Mouse (Mus musculus): Measurements from ENCODE around the gene Mien1.

Mien1 gene

DNA sequence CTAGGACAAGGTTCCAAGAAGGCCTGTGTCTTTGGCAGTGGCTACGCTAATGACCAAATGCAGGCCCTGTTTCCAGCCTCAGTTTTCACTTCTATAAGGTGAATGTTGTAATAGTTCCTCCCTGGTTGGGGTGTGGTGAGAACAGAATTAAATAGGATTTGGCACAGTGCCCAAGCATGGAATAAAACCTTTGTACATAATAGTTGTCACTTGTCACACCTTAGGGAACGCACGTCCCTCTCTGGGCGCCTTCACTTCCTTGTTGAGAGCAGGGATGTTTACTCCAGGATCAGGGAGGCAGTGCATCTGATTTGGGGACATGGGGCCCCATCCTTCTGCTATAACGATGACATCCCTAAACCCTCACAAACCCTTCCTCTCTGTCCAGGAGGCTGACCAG is 10.4 kb downstream of the Mien1 start:
- DNase-seq (ENCODE audit: low spot score in 2 of 2): no peak

DNA sequence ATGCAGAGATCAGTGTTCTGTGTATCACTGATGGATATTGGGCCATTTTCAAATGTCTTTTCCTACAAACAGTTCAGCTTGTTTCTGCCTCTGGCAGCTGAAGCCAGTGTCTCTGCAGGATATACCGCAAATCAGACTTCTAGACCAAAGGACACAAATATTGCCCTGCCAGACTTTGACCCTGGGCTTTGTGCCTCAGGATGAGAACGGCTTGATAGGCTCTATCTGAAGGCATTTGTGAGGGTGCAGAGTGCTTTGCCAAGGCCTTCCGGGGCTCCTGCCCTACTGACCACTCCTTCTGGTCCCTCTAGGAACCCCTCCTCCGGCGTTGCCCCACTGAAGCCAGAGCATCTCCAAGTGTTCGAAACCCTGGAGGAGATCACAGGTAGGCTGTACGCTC is 12.2 kb downstream of the Mien1 start:
- DNase-seq (ENCODE audit: low spot score in 2 of 2): no peak

DNA sequence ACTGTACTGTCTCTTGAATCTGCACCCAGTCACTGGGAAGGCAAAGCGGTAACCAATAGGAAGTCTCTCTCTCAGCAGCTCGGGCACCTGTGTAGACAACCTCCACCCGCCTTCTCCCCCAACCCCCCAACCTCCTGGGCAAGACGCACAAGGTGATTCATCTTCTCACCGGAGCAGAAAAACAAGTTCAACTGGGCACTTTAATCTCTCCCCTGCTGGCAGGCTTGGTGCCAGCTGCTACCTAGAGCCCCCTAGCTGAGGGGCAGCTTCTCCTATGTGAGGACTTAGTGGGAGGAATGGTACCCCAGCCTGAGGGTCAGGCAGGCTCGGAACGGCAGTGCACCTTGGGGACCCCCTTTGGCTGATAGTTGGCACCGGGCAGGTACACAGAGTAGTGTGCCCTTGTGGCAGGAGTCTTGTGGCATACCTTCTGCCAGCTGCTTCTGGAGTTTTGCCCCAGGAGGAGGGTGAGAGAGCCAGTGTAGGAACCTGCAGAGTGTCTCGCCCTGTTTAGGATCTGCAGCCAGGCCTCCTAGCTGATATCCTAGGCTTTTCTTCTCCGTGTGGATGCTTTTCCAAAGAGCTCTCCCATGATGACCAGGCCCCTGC is 19.7 kb downstream of the Mien1 start:
- peak in 1 of 2 experiments; percentile 52 for DNase-seq (ENCODE audit: low spot score in 2 of 2)

DNA sequence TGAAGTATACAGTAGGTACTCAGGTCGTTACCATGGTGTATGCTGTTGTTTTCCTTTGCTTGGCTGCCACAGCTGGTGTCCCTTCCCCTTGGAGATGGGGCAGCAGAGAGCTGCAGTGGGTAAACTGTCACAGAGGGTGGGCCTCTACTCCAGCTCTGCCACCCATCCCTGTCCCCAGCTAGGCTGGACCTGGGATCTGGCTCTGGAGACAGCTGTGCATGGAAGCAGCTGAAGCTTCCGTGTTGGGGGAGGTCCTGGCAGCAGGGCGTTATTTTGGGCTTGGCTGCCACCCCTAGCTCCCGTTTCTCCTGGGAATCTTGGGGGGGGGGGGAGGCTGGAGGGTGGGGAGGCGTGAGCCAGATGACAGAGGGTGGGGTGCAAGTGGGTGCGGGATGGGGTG is 20.5 kb downstream of the Mien1 start:
- DNase-seq (ENCODE audit: low spot score in 2 of 2): no peak

- DNase-seq (ENCODE audit: low spot score in 2 of 2): no peak
Measured at GRCm38 (mm10) chr11:98417074-98417473, 21.7 kb downstream of the Mien1 start.

DNA sequence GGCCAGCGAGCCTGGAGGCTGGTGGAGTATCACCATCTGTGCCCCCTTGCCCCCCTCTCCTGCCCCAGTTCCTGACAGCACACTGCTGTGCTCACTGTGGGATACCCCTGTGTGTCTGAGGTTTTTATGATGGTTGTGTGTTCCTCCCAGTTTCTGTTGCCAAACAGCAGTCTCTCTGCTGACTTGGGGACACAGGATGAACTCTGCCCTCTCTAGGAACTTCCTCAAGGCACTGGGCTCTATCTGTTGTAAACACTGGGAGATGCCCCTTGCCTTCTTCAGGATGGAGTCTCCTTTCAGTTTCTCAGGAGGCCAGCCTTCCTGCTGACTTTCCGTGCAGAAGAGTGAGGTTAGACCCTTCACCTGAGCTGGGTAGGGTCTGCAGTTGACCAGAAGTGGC is 24.6 kb downstream of the Mien1 start:
- DNase-seq (ENCODE audit: low spot score in 2 of 2): no peak

DNA sequence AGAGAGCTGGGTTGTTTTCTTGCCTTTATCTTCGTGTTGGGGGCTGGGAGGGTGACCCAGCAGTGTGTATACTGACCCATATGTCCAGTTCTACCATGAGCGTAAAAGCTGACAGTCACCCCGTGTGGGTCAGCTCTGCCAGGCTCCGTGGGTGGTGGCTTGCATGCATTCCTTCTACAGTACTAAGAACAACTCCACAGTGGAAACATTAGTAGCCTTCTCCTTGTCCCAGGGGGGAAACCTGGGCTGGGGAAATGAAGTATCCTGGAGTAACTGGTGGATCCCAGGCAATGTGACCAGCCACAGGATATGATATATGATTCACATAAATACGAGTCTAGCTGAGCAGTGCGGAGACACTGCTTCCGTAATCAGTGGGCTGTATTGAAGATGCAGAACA is 25.1 kb downstream of the Mien1 start:
- no peak for DNase-seq (ENCODE audit: low spot score in 2 of 2)

GRCm38 (mm10) chr11:98412797-98413301 is 25.9 kb downstream of the Mien1 start:
- peak in 1 of 2 experiments; percentile 42 for DNase-seq (ENCODE audit: low spot score in 2 of 2)

DNA sequence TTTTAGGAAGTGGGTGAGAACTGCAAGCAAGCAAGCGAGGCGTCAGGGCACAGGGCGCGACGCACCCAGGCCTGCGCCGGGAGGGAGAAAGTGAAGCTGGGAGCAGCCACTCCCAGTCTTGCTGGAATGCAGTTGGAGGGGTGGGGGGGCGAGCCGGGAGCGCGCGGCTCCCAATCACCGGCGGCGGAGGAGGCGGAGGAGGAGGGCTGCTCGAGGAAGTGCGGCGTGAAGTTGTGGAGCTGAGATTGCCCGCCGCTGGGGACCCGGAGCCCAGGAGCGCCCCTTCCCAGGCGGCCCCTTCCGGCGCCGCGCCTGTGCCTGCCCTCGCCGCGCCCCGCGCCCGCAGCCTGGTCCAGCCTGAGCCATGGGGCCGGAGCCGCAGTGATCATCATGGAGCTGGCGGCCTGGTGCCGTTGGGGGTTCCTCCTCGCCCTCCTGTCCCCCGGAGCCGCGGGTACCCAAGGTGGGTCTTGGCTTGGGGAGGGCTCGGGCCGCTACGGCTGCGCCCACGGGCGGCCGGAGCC is 26.5 kb downstream of the Mien1 start, which contains the start of gene Erbb2:
Gene Erbb2, plus strand, starts transcription at position 198 of the 524 bp plus-strand sequence.
- DNase-seq (ENCODE audit: low spot score in 2 of 2): peak; percentile 79 to 82

DNA sequence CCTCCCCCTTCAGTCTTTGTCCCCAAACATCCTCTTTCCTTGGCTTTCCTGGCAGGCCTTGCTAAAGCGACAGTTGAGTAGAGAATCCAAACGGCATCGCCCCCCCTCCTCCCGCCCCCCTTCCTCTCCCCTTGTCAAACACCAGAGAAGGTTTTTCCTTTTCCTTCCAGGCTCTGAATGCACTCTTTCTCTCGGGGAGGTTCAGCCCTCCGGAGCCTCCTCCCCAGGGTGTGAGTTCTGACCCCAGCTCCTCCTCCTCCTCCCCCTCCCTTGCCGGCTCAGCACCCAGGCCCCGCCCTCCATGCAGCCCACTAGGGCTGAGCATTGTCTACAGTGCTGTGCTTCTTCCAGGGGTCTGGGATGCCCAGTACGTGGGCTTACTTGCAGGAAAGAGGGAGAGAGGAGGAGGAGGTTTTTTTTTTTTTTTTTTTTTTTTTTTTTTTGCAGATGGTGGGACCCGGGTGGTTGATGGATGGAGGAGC is 29.4 kb downstream of the Mien1 start:
- DNase-seq (ENCODE audit: low spot score in 2 of 2): no peak

DNA sequence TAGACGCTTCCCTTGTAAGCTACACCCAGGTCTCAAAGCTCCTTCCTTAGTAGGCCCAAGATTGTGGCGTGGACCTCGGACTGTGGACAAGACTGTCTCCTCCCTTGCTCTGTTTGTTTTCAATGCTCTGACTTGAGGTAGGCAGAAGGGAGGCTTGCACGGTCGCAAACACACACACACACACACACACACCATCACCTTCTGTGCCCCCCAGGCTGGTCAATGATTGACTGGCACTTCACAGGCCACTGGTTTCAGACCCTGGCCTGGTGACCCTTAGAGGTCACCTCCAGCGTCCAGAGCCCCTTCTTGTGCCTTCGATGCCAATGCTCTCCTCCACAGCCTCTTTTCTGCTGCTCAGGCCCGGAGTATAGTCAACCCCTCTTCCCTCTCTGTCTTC is 29.9 kb downstream of the Mien1 start:
- no peak for DNase-seq (ENCODE audit: low spot score in 2 of 2)

DNA sequence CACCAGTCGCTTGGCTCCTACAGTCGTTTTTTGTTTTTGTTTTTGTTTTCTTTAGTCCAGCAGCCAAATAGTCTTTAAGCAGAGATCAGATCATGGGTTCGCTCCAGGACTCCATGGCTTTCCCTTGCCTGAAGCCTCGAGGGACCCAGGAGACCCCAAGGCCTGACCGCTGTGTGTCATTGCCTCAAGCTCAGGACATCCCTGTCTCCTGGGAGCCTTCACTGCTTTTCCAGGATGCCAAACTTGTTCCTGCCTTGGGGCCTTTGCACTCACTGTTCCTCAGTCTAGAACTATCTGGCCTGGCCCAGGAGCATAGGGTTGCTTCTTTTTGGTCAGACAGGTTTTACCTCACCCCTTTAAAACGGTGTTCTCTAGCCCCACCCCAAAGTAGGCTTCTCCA is 32.2 kb downstream of the Mien1 start:
- no peak for DNase-seq (ENCODE audit: low spot score in 2 of 2)

DNA sequence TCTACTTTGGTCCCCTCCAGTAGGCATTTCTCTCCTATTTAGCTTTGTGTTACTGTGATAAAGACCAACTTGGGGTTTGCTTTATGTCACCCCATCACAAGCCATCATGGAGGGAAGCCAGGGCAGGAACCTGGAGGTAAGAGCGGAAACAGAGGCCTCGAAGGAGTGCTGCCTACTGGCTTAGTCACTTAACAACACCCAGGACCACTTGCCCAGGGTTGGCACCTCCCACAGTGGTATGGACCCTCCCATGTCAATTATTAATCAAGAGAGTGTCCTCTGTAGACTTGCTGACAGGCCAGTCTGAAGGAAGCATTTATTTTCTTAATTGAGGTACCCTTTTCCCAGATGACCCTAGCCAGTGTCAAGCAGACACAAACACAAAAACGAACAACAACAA is 38.0 kb downstream of the Mien1 start:
- no peak for DNase-seq (ENCODE audit: low spot score in 2 of 2)

- DNase-seq (ENCODE audit: low spot score in 2 of 2): peak; percentile 81 to 84
Measured at GRCm38 (mm10) chr11:98400161-98400726, 38.5 kb downstream of the Mien1 start, which contains the start of gene Pgap3. Pgap3 (minus strand) TSS chr11:98400490.

DNA sequence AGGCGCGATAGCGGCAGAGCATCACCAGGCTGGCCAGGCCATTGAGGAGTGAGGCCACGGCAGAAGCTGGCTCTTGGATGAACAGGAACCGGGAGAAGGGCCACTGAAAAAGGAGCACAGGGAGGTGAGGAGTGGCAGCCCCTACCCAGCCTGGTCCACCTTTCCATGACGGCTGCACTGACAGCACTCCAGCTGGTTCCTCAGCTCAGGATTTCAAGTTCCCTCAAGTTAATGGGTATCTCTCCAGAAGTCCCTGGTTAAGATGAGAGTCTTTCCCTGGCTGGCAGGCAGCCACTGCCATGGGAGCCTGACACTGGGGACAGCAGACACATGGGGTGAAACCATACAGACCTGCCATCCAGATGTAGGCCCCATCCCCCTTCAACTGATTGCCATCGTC is 40.8 kb downstream of the Mien1 start:
- no peak for DNase-seq (ENCODE audit: low spot score in 2 of 2)

GRCm38 (mm10) chr11:98395041-98395440 is 43.8 kb downstream of the Mien1 start:
- DNase-seq (ENCODE audit: low spot score in 2 of 2): no peak

- DNase-seq (ENCODE audit: low spot score in 2 of 2): no peak
Measured at GRCm38 (mm10) chr11:98394301-98394700, 44.5 kb downstream of the Mien1 start.

DNA sequence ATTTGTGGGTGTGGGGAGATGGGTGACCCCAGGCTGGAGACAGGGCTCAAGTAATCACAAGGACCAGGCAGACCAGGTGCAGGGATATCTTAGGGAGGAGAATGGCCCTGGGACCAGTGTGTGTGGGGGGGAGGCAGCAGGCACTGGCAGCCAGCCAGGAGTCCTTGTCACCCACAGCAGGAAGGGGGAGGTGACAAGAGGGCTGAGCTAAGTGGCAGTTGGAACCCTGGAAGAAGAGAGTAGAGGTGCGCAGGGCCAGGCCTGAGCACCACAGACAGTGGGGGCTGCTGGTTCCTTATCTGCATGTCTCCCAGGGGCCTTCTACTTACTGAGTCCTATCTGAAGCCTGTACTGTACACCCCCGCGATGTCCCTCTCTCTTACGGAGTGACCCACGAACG is 45.5 kb downstream of the Mien1 start:
- DNase-seq (ENCODE audit: low spot score in 2 of 2): no peak

GRCm38 (mm10) chr11:98392645-98393044 is 46.1 kb downstream of the Mien1 start:
- DNase-seq (ENCODE audit: low spot score in 2 of 2): no peak

- no peak for DNase-seq (ENCODE audit: low spot score in 2 of 2)
Measured at GRCm38 (mm10) chr11:98392034-98392433, 46.8 kb downstream of the Mien1 start.

- DNase-seq (ENCODE audit: low spot score in 2 of 2): no peak
Measured at GRCm38 (mm10) chr11:98390141-98390540, 48.6 kb downstream of the Mien1 start.

GRCm38 (mm10) chr11:98389221-98389780 is 49.5 kb downstream of the Mien1 start:
- DNase-seq (ENCODE audit: low spot score in 2 of 2): no peak

DNA sequence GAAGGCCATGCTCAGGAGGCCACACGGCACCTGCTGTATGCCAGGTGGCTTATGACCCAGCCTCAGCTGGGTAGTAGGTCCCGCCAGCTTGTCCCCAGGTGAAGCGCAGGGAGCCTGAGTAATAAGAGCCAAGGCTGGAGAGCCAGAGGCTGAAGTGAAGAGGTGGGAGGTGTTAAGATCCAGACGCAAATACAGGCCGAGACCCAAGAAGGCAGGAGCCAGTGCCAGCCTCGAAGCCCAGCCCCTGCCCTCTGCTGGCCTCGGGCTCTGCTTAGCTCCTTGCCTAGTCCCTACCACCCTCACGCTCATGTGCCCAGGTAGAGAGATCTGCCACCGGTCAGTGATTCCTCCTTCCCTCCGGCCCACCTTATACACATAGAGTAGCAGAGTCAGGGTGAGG is 50.5 kb downstream of the Mien1 start:
- DNase-seq (ENCODE audit: low spot score in 2 of 2): no peak

All from urinary bladder, postnatal 4 days (tissue).